ENCODE assay signal across 30 mouse cellular contexts in the genomic region with DNA sequence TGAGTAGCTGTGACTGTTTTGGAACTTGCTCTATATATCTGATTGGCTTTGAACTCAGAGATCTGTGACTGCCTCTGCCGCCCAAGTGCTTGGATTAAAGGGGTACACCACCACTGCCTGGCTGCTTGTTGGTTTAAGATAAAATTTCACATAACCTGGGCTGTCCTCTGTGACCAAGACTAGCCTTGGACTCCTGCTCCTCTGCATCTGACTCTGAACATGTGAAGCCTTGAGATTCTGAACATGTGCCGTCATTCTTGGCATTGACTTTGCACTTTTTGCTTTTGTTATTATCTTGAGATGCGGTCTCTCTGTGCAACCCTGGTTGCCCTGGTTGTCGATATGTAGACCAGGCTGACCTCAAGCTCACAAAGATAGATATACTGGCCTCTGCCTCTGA. TPM values are rescaled to one million over a fixed set of nuclear protein-coding genes. Genes with fewer than 3 reads are reported as not detected.
A peak's percentile ranks its signal among the peaks of the same experiment; 100 is the strongest.
DNase-seq lines count a peak whose midpoint lies in the region; ATAC-seq and TF ChIP-seq lines count a peak whose summit lies in the region.
"Had no signal": no experiment of that assay in that cellular context is flagged by ENCODE, and none has a peak within 500 bp of the region (broad histone marks: within the 10 kb centered on the region; RNA-seq: fewer than 3 reads in every experiment).

No protein-coding gene starts in this region.

- H3K4me3 ChIP-seq in liver, postnatal 0 days (ENCODE audit: low read depth, low read length), result no peak overlapping the region
- H3K4me3 ChIP-seq in liver, embryonic 12.5 days, result no peak overlapping the region
- H3K4me3 ChIP-seq: embryonic facial prominence, embryonic 12.5 days; embryonic facial prominence, embryonic 15.5 days; gastrocnemius, adult 2 months; heart, embryonic 12.5 days; heart, embryonic 15.5 days; hindbrain, embryonic 10.5 days; hindbrain, embryonic 13.5 days had no signal

- DNase-seq in adrenal gland, adult 8-10 months, result peak; percentile 62
- no peak for DNase-seq in adrenal gland, adult 18-20 months (ENCODE audit: low spot score in 2 of 2)
- DNase-seq in liver, postnatal 0 days, result no peak
- DNase-seq in adrenal gland, postnatal 14 days, result peak; percentile 41
- no peak for DNase-seq in right cerebral cortex, postnatal 25 days
- DNase-seq: cerebellum, adult 11 months; cerebellum, adult 2 months; cerebellum, adult 9-11 months; cerebellum, postnatal 25 days; forebrain, postnatal 0 days; gastrocnemius, adult 2 months; gastrocnemius, postnatal 14 days; heart, adult 18-20 months; heart, postnatal 10 days; heart, postnatal 36 days had no signal

- no peak overlapping the region for H3K4me2 ChIP-seq in liver, postnatal 0 days (ENCODE audit: low read depth, low read length)
- H3K4me2 ChIP-seq in liver, embryonic 12.5 days, result no peak overlapping the region
- H3K4me2 ChIP-seq: embryonic facial prominence, embryonic 12.5 days; embryonic facial prominence, embryonic 15.5 days; heart, embryonic 12.5 days; heart, embryonic 15.5 days; hindbrain, embryonic 13.5 days had no signal

- no peak for TF ChIP-seq EP300 in liver, postnatal 0 days (IDR thresholded peaks at IDR 0.05; ENCODE audit: low read depth)

- peak; percentile 15; the same call in 1 of the 2 replicates for ATAC-seq in liver, postnatal 0 days
- ATAC-seq in liver, embryonic 12.5 days, result no peak
- ATAC-seq in megakaryocyte progenitor cell, adult 5-6 weeks (replicated peaks; ENCODE audit: poor library complexity), result peak; percentile 85
- no peak for ATAC-seq in inflammation-experienced regulatory T-cells, adult 6 months
- ATAC-seq: CD4-positive, CD25-positive, alpha-beta regulatory T cell, adult 4 months; forebrain, embryonic 14.5 days; forebrain, postnatal 0 days; hindbrain, embryonic 16.5 days had no signal

- WGBS in liver, postnatal 0 days (ENCODE audit: insufficient replicate concordance), result 76% methylated on average over 4 of the region's 4 CpGs
- 58% methylated on average over 4 of the region's 4 CpGs for WGBS in liver, embryonic 12.5 days (ENCODE audit: insufficient replicate concordance)

- H3K4me1 ChIP-seq in liver, postnatal 0 days (ENCODE audit: insufficient read depth), result no peaks in the 10 kb centered on the region; the same call in 1 of the 2 replicates
- H3K4me1 ChIP-seq in liver, embryonic 12.5 days, result peaks cover 16% of the 10 kb centered on the region
- H3K4me1 ChIP-seq: heart, embryonic 12.5 days; heart, embryonic 15.5 days; hindbrain, embryonic 10.5 days had no signal

- peaks cover 24% of the 10 kb centered on the region for H3K36me3 ChIP-seq in liver, postnatal 0 days (replicated peaks; ENCODE audit: insufficient read depth, low read length)
- peaks cover 48% of the 10 kb centered on the region for H3K36me3 ChIP-seq in liver, embryonic 12.5 days

- no peaks in the 10 kb centered on the region for H3K27me3 ChIP-seq in liver, postnatal 0 days (ENCODE audit: insufficient read depth, low read length)
- no peaks in the 10 kb centered on the region for H3K27me3 ChIP-seq in liver, embryonic 12.5 days (replicated peaks)
- H3K27me3 ChIP-seq: embryonic facial prominence, embryonic 12.5 days; embryonic facial prominence, embryonic 15.5 days; heart, embryonic 12.5 days; heart, embryonic 15.5 days; hindbrain, embryonic 13.5 days had no signal

- TF ChIP-seq CTCF in liver, postnatal 0 days (IDR thresholded peaks at IDR 0.05; ENCODE audit: low read depth), result no peak

- no peak overlapping the region for H3K9ac ChIP-seq in liver, postnatal 0 days (replicated peaks)
- H3K9ac ChIP-seq in liver, embryonic 12.5 days, result no peak overlapping the region
- H3K9ac ChIP-seq: embryonic facial prominence, embryonic 12.5 days; embryonic facial prominence, embryonic 15.5 days; forebrain, postnatal 0 days; heart, embryonic 12.5 days; heart, embryonic 15.5 days; hindbrain, embryonic 13.5 days had no signal

- H3K27ac ChIP-seq in liver, postnatal 0 days (ENCODE audit: low read depth), result no peak overlapping the region
- H3K27ac ChIP-seq in liver, embryonic 12.5 days, result no peak overlapping the region
- H3K27ac ChIP-seq: embryonic facial prominence, embryonic 12.5 days; embryonic facial prominence, embryonic 15.5 days; gastrocnemius, adult 2 months; heart, embryonic 15.5 days; hindbrain, embryonic 10.5 days; hindbrain, embryonic 13.5 days had no signal

- no peaks in the 10 kb centered on the region for H3K9me3 ChIP-seq in liver, postnatal 0 days (ENCODE audit: low read length)
- H3K9me3 ChIP-seq in liver, embryonic 12.5 days (replicated peaks), result no peaks in the 10 kb centered on the region
- H3K9me3 ChIP-seq: embryonic facial prominence, embryonic 12.5 days; embryonic facial prominence, embryonic 15.5 days; heart, embryonic 12.5 days; heart, embryonic 15.5 days; hindbrain, embryonic 10.5 days; hindbrain, embryonic 13.5 days had no signal

RNA-seq across cellular contexts. Expression of a gene that starts 33.3 kb away (rescaled TPM):
- total RNA-seq in adrenal gland, adult 8-10 months (2022), result 100 to 1,000 TPM; 190 to 233 (median 209) TPM
- total RNA-seq in adrenal gland, adult 18-20 months (2021), result 100 to 1,000 TPM; 205 to 245 TPM
- 128 and 129 TPM in 2 replicates for polyA plus RNA-seq in liver, postnatal 0 days (2015; fragmentation: Nextera tagmentation; extraction: Ambion mirVana)
- polyA plus RNA-seq in liver, embryonic 12.5 days (2016; fragmentation: Nextera tagmentation; extraction: Ambion mirVana), result 194 and 198 TPM in 2 replicates
- total RNA-seq in adrenal gland, postnatal 14 days (2021), result 239 and 261 TPM in 2 replicates
- 468 and 477 TPM in 2 replicates for total RNA-seq in megakaryocyte progenitor cell, adult 5-6 weeks (2015)
- total RNA-seq in megakaryocyte progenitor cell, adult 5-6 weeks (2017), result 395 and 402 TPM in 2 replicates
- 100 to 1,000 TPM; 242 to 259 (median 244) TPM for polyA plus RNA-seq in inflammation-experienced regulatory T-cells, adult 6 months (2017; shearing (Covaris generic))

RNA-seq across cellular contexts. Expression of a gene that starts 40.7 kb away (rescaled TPM):
- total RNA-seq in adrenal gland, adult 8-10 months (2022), result under 1 TPM; 0.44 to 0.86 (median 0.56) TPM
- total RNA-seq in adrenal gland, adult 18-20 months (2021), result under 1 TPM in 1 of 2 experiments, not detected in 1; 0.77 TPM
- 0.24 TPM in 1 of 2 replicates, not detected in the other for polyA plus RNA-seq in liver, postnatal 0 days (2015; fragmentation: Nextera tagmentation; extraction: Ambion mirVana)
- polyA plus RNA-seq in liver, embryonic 12.5 days (2016; fragmentation: Nextera tagmentation; extraction: Ambion mirVana), result not detected in 2 replicates
- total RNA-seq in adrenal gland, postnatal 14 days (2021), result not detected in 2 replicates
- total RNA-seq in megakaryocyte progenitor cell, adult 5-6 weeks (2015), result not detected in 2 replicates
- total RNA-seq in megakaryocyte progenitor cell, adult 5-6 weeks (2017), result not detected in 2 replicates
- polyA plus RNA-seq in inflammation-experienced regulatory T-cells, adult 6 months (2017; shearing (Covaris generic)), result not detected
- total RNA-seq: common myeloid progenitor, adult 5-6 weeks; MEL had no signal
- polyA plus RNA-seq: CD4-positive, CD25-positive, alpha-beta regulatory T cell, adult 4 months; embryonic facial prominence, embryonic 12.5 days; forebrain, embryonic 11.5 days; forebrain, embryonic 14.5 days; heart, embryonic 15.5 days; hindbrain, embryonic 10.5 days; hindbrain, embryonic 13.5 days; hindbrain, embryonic 16.5 days had no signal

RNA-seq across cellular contexts. Expression of a gene that starts 41.4 kb away (rescaled TPM):
- 10 to 100 TPM; 51.8 to 77.2 (median 64.6) TPM for total RNA-seq in adrenal gland, adult 8-10 months (2022)
- total RNA-seq in adrenal gland, adult 18-20 months (2021), result 10 to 100 TPM; 45.1 to 52.9 TPM
- 3.8 and 4.1 TPM in 2 replicates for polyA plus RNA-seq in liver, postnatal 0 days (2015; fragmentation: Nextera tagmentation; extraction: Ambion mirVana)
- polyA plus RNA-seq in liver, embryonic 12.5 days (2016; fragmentation: Nextera tagmentation; extraction: Ambion mirVana), result 4.1 and 5.3 TPM in 2 replicates
- total RNA-seq in adrenal gland, postnatal 14 days (2021), result 36.1 and 36.9 TPM in 2 replicates
- 6.2 and 10.3 TPM in 2 replicates for total RNA-seq in megakaryocyte progenitor cell, adult 5-6 weeks (2015)
- total RNA-seq in megakaryocyte progenitor cell, adult 5-6 weeks (2017), result 4.4 and 8.7 TPM in 2 replicates
- 1 to 10 TPM; 2.6 to 4.4 (median 3.7) TPM for polyA plus RNA-seq in inflammation-experienced regulatory T-cells, adult 6 months (2017; shearing (Covaris generic))

RNA-seq across cellular contexts. Expression of a gene that starts 57.1 kb away (rescaled TPM):
- 10 to 100 TPM; 75.0 to 92.2 (median 80.6) TPM for total RNA-seq in adrenal gland, adult 8-10 months (2022)
- 10 to 100 TPM; 60.4 to 63.9 TPM for total RNA-seq in adrenal gland, adult 18-20 months (2021)
- 14.2 TPM in 2 replicates for polyA plus RNA-seq in liver, postnatal 0 days (2015; fragmentation: Nextera tagmentation; extraction: Ambion mirVana)
- 35.7 and 41.3 TPM in 2 replicates for polyA plus RNA-seq in liver, embryonic 12.5 days (2016; fragmentation: Nextera tagmentation; extraction: Ambion mirVana)
- 36.2 and 38.0 TPM in 2 replicates for total RNA-seq in adrenal gland, postnatal 14 days (2021)
- 40.7 and 50.8 TPM in 2 replicates for total RNA-seq in megakaryocyte progenitor cell, adult 5-6 weeks (2015)
- 23.5 and 30.2 TPM in 2 replicates for total RNA-seq in megakaryocyte progenitor cell, adult 5-6 weeks (2017)
- 10 to 100 TPM; 15.0 to 21.0 (median 18.2) TPM for polyA plus RNA-seq in inflammation-experienced regulatory T-cells, adult 6 months (2017; shearing (Covaris generic))

Comparison
In these comparisons a context has a peak if more than half of its experiments do, and no peak if none do; other contexts are left out.
1. DNase-seq: peak in adrenal gland, adult 8-10 months (single experiment) and adrenal gland, postnatal 14 days (single experiment); none in adrenal gland, adult 18-20 months (0 of 2), liver, postnatal 0 days (single experiment) and right cerebral cortex, postnatal 25 days (single experiment).
2. ATAC-seq: peak in liver, postnatal 0 days (single experiment) and megakaryocyte progenitor cell, adult 5-6 weeks (single experiment); none in liver, embryonic 12.5 days (single experiment) and inflammation-experienced regulatory T-cells, adult 6 months (single experiment).